Mouse (Mus musculus) adrenal gland, adult 2 months (tissue): ENCODE measurements around the gene Cmip. TPM values are rescaled to one million over a fixed set of nuclear protein-coding genes. Genes with fewer than 3 reads are reported as not detected.
A peak's percentile ranks its signal among the peaks of the same experiment; 100 is the strongest.

Source experiments
- DNase-seq: peaks from one replicate; pipeline ENCODE4 v3.0.0; 2021
- polyA plus RNA-seq: library from polyadenylated mRNA; depleted of rRNA; stranded (reverse); fragments of >200 nt; gene quantifications from 2 replicates; pipeline ENCODE4 v1.2.3, GENCODE M21; 2012
- total RNA-seq, 2 experiments: library from RNA; stranded (reverse); gene quantifications; 2 replicates each; pipeline ENCODE4 v1.2.3; 2021

Gene Cmip
- total and polyA plus RNA-seq, 3 experiments = 99.3 to 171 (median 133) TPM

GRCm38 (mm10) chr8:117257821-117258575 lies 1.1 kb downstream of the Cmip start:
- peak; percentile 67 for DNase-seq

GRCm38 (mm10) chr8:117258576-117259040 lies 1.7 kb downstream of the Cmip start:
- DNase-seq = peak; percentile 74

- no peak for DNase-seq
Measured at GRCm38 (mm10) chr8:117259431-117260001, 2.7 kb downstream of the Cmip start.

GRCm38 (mm10) chr8:117260234-117260929 lies 3.5 kb downstream of the Cmip start:
- no peak for DNase-seq

GRCm38 (mm10) chr8:117260930-117261475 lies 4.1 kb downstream of the Cmip start:
- DNase-seq = no peak

GRCm38 (mm10) chr8:117261702-117262101 lies 4.8 kb downstream of the Cmip start:
- no peak for DNase-seq

- no peak for DNase-seq
Measured at GRCm38 (mm10) chr8:117262685-117263084, 5.8 kb downstream of the Cmip start.

GRCm38 (mm10) chr8:117263442-117263841 lies 6.6 kb downstream of the Cmip start:
- DNase-seq = no peak

- no peak for DNase-seq
Measured at GRCm38 (mm10) chr8:117265079-117265478, 8.2 kb downstream of the Cmip start.

- peak; percentile 85 for DNase-seq
Measured at GRCm38 (mm10) chr8:117267403-117268129, 10.7 kb downstream of the Cmip start.

- DNase-seq = no peak
Measured at GRCm38 (mm10) chr8:117278234-117278633, 21.4 kb downstream of the Cmip start.

- peak; percentile 82 for DNase-seq
Measured at GRCm38 (mm10) chr8:117278668-117279132, 21.8 kb downstream of the Cmip start.

GRCm38 (mm10) chr8:117280488-117280887 lies 23.6 kb downstream of the Cmip start:
- DNase-seq = peak; percentile 86

GRCm38 (mm10) chr8:117281676-117282075 lies 24.8 kb downstream of the Cmip start:
- no peak for DNase-seq

- DNase-seq = peak; percentile 68
Measured at GRCm38 (mm10) chr8:117282141-117282950, 25.5 kb downstream of the Cmip start.

- no peak for DNase-seq
Measured at GRCm38 (mm10) chr8:117284768-117285484, 28.1 kb downstream of the Cmip start.

GRCm38 (mm10) chr8:117287966-117288365 lies 31.1 kb downstream of the Cmip start:
- no peak for DNase-seq

GRCm38 (mm10) chr8:117289016-117289415 lies 32.2 kb downstream of the Cmip start:
- no peak for DNase-seq

GRCm38 (mm10) chr8:117290506-117290905 lies 33.6 kb downstream of the Cmip start:
- DNase-seq = no peak

- no peak for DNase-seq
Measured at GRCm38 (mm10) chr8:117292262-117292661, 35.4 kb downstream of the Cmip start.
